Mouse (Mus musculus): ENCODE results near the gene Zfhx3. TPM values are rescaled to one million over a fixed set of nuclear protein-coding genes. Genes with fewer than 3 reads are reported as not detected.

Zfhx3 gene
- polyA plus RNA-seq, 1 experiment from 2014 or later, result 2.4 TPM

DNA sequence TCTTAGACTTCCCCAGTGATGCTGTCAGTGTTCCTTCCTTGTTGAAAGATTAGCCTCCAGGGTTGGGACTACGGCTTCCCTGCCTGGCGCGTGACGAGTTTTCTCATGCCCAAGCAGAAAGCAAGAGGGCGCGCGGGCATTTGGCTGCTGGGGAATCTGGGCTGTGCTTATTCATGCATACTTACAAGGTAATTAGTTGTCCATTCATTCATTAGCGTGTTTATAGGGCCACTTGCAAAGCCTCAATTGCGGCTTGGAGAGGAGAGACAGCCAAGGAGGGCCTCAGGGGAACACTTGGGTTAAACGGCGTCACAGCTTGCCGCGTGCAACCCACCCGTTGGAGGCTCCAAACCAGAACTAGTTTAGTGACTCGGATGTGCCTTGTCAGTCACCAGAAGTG is 44.2 kb downstream of the Zfhx3 start:
- Histone ChIP-seq H3K4me2 (replicated peaks; ENCODE audit: low read depth) (no peak overlapping the region), H3K4me3 (ENCODE audit: low read depth, low read length) (no peak overlapping the region), H3K9ac (ENCODE audit: low read depth, low read length) (no peak overlapping the region), H3K27me3 (replicated peaks; ENCODE audit: control insufficient read depth, insufficient read depth, low read length) (no peaks in the 10 kb centered on the region), H3K27ac (ENCODE audit: low read depth, low read length) (no peak overlapping the region), H3K36me3 (ENCODE audit: control insufficient read depth, insufficient read depth) (no peaks in the 10 kb centered on the region), H3K9me3 (ENCODE audit: control insufficient read depth) (no peaks in the 10 kb centered on the region), H3K4me1 (replicated peaks; ENCODE audit: control insufficient read depth, insufficient read depth, low read length) (no peaks in the 10 kb centered on the region)
- no peak for ATAC-seq
- WGBS, result 84% methylated on average over 15 of the region's 15 CpGs
- TF ChIP-seq CTCF (IDR thresholded peaks at IDR 0.05; ENCODE audit: low read depth), result no peak

DNA sequence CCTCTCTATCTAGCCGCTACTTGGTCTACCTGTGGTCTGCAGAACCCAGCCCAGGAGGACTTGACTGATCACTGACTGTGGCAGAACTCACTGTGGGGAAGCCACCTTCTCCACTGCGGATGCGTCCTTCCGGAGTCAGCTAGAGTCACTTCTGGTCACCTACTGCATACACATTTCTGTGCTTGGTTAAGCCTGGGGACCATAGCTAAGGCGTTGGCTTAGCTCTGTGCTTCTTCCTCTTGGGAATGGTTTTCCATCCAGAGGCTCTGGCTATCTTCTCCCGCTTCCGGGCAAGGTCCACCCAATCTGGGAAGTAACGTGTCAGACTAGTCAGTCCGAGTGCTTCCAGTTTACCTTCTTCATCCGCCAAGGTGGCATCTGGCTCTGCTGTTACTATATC is 56.4 kb downstream of the Zfhx3 start:
- H3K9me3 ChIP-seq (ENCODE audit: control insufficient read depth), result no peaks in the 10 kb centered on the region
- no peaks in the 10 kb centered on the region for H3K36me3 ChIP-seq (ENCODE audit: control insufficient read depth, insufficient read depth)
- ATAC-seq, result no peak
- H3K27me3 ChIP-seq (replicated peaks; ENCODE audit: control insufficient read depth, insufficient read depth, low read length), result no peaks in the 10 kb centered on the region
- H3K4me2 ChIP-seq (replicated peaks; ENCODE audit: low read depth), result no peak overlapping the region
- 68% methylated on average over 10 of the region's 10 CpGs for WGBS
- no peak overlapping the region for H3K4me3 ChIP-seq (ENCODE audit: low read depth, low read length)
- H3K4me1 ChIP-seq (replicated peaks; ENCODE audit: control insufficient read depth, insufficient read depth, low read length), result no peaks in the 10 kb centered on the region
- H3K27ac ChIP-seq (ENCODE audit: low read depth, low read length), result no peak overlapping the region
- no peak for TF ChIP-seq CTCF (IDR thresholded peaks at IDR 0.05; ENCODE audit: low read depth)
- no peak overlapping the region for H3K9ac ChIP-seq (ENCODE audit: low read depth, low read length)

DNA sequence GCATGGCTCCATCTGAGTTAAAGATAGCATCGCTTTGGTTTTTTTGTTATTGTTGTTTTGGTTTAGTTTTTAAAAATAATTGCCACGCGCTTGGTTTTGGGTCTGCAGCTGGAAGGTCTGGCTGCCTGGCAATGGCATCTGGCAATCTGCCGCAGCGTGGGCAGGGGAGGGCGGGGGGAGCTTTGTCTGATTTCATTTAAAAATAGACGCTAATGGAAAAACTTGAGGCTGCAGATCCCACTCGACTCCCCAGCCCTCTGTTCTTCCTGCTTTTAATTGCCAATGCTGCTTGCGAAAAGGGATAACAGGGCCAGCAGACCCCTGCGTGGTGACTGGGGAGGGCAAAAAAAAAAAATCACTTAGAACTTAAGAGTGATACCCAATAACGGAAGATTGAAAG is 69.1 kb downstream of the Zfhx3 start:
- 78% methylated on average over 11 of the region's 11 CpGs for WGBS
- Histone ChIP-seq H3K27me3 (replicated peaks; ENCODE audit: control insufficient read depth, insufficient read depth, low read length) (no peaks in the 10 kb centered on the region), H3K27ac (ENCODE audit: low read depth, low read length) (no peak overlapping the region), H3K36me3 (ENCODE audit: control insufficient read depth, insufficient read depth) (no peaks in the 10 kb centered on the region), H3K4me1 (replicated peaks; ENCODE audit: control insufficient read depth, insufficient read depth, low read length) (no peaks in the 10 kb centered on the region), H3K9me3 (ENCODE audit: control insufficient read depth) (no peaks in the 10 kb centered on the region), H3K4me3 (ENCODE audit: low read depth, low read length) (no peak overlapping the region), H3K4me2 (replicated peaks; ENCODE audit: low read depth) (no peak overlapping the region), H3K9ac (ENCODE audit: low read depth, low read length) (no peak overlapping the region)
- no peak for TF ChIP-seq CTCF (IDR thresholded peaks at IDR 0.05; ENCODE audit: low read depth)
- ATAC-seq, result no peak

DNA sequence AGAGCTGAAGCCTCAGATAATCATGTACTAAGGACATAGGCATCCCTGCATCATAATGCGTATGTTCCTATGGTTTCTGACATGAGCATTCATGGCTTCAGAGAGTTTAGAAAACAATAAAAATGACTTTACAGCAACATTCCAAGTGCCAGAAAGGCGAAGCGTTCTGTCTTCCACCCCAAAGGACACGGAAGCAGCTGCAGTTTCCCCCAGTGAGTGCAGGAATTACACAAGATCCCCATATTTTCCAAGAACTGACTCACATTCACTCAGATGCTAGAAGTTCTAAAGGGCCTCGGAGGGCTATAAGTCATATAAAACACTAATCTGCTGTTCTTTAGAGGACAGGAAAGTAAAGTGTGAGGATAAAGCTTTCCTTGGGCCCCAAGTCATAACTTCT is 75.3 kb downstream of the Zfhx3 start:
- ATAC-seq, result no peak
- Histone ChIP-seq H3K9me3 (ENCODE audit: control insufficient read depth) (no peaks in the 10 kb centered on the region), H3K9ac (ENCODE audit: low read depth, low read length) (no peak overlapping the region), H3K4me3 (ENCODE audit: low read depth, low read length) (no peak overlapping the region), H3K4me2 (replicated peaks; ENCODE audit: low read depth) (no peak overlapping the region), H3K4me1 (replicated peaks; ENCODE audit: control insufficient read depth, insufficient read depth, low read length) (no peaks in the 10 kb centered on the region), H3K27me3 (replicated peaks; ENCODE audit: control insufficient read depth, insufficient read depth, low read length) (no peaks in the 10 kb centered on the region), H3K36me3 (ENCODE audit: control insufficient read depth, insufficient read depth) (no peaks in the 10 kb centered on the region), H3K27ac (ENCODE audit: low read depth, low read length) (no peak overlapping the region)
- no peak for TF ChIP-seq CTCF (IDR thresholded peaks at IDR 0.05; ENCODE audit: low read depth)
- 76% methylated on average over 5 of the region's 5 CpGs for WGBS

DNA sequence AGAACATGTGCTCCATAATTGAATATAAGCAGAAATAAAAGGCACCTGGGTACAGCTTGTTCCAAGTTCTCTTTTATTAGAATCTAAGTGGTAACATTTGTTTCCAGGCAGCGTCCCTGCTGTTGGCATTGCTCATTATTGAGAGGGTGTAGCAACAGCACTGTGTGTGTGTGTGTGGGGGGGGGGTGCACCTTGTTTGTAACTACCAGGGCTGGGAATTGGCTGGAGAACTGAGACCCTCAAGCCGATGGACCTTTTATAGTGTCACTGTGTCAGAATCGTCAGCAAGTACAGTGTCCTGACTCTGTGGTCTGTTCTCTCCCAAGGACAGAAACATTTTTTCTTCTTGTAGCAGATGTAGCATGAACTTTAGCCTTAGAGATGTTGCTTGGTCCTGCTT is 77.2 kb downstream of the Zfhx3 start:
- no peaks in the 10 kb centered on the region for H3K27me3 ChIP-seq (replicated peaks; ENCODE audit: control insufficient read depth, insufficient read depth, low read length)
- ATAC-seq, result no peak
- H3K36me3 ChIP-seq (ENCODE audit: control insufficient read depth, insufficient read depth), result no peaks in the 10 kb centered on the region
- H3K4me1 ChIP-seq (replicated peaks; ENCODE audit: control insufficient read depth, insufficient read depth, low read length), result no peaks in the 10 kb centered on the region
- H3K9ac ChIP-seq (ENCODE audit: low read depth, low read length), result no peak overlapping the region
- no peaks in the 10 kb centered on the region for H3K9me3 ChIP-seq (ENCODE audit: control insufficient read depth)
- no peak overlapping the region for H3K4me3 ChIP-seq (ENCODE audit: low read depth, low read length)
- no peak overlapping the region for H3K4me2 ChIP-seq (replicated peaks; ENCODE audit: low read depth)
- WGBS, result 85% methylated on average over 3 of the region's 3 CpGs
- no peak for TF ChIP-seq CTCF (IDR thresholded peaks at IDR 0.05; ENCODE audit: low read depth)
- no peak overlapping the region for H3K27ac ChIP-seq (ENCODE audit: low read depth, low read length)

DNA sequence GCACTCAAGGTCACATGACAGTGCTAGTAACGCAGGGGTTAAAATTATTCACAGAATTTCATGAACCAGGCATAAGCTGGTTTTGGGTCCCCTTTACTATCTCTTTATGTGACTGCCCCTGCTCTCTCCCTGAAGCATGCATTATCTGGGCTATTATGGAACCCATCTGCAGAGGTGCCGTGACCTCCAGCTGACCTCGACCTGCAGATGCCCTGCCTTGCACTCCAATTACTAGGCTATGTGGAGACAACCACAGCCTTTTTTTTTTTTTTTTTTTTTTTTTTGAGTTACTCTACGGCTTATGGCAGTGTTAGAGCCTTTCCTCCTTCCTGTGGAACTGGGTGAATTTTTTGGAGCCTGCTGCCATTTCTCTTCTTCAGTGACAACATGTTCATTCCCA is 80.0 kb downstream of the Zfhx3 start:
- Histone ChIP-seq H3K4me2 (replicated peaks; ENCODE audit: low read depth) (no peak overlapping the region), H3K9ac (ENCODE audit: low read depth, low read length) (no peak overlapping the region), H3K36me3 (ENCODE audit: control insufficient read depth, insufficient read depth) (no peaks in the 10 kb centered on the region), H3K27ac (ENCODE audit: low read depth, low read length) (no peak overlapping the region), H3K4me3 (ENCODE audit: low read depth, low read length) (no peak overlapping the region), H3K4me1 (replicated peaks; ENCODE audit: control insufficient read depth, insufficient read depth, low read length) (no peaks in the 10 kb centered on the region), H3K9me3 (ENCODE audit: control insufficient read depth) (0 out of 2 replicates have a peak, but pooled peaks cover 3% of the 10 kb centered on the region), H3K27me3 (replicated peaks; ENCODE audit: control insufficient read depth, insufficient read depth, low read length) (no peaks in the 10 kb centered on the region)
- WGBS, result 64% methylated on average over 4 of the region's 4 CpGs
- no peak for ATAC-seq
- no peak for TF ChIP-seq CTCF (IDR thresholded peaks at IDR 0.05; ENCODE audit: low read depth)

DNA sequence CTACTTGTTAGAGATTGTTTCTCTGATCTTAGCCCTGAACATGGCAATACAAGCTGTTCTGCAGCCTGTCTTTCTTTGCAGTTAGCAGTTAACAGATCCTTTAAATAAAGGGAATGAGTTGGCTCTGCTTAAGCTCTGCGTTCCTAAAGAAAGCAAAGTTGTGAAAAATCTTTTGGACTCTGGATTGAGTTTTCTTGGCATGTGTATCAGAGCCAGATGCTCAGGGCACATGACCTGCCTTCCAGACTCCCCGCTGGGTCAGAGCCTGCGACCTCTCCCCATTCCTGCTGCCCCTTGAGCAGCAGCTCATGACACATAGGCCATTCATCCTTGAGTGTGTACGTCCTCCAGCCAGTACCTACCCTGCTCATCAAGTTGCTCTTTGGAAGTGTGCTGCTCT is 81.9 kb downstream of the Zfhx3 start:
- no peak for ATAC-seq
- H3K36me3 ChIP-seq (ENCODE audit: control insufficient read depth, insufficient read depth), result no peaks in the 10 kb centered on the region
- no peak for TF ChIP-seq CTCF (IDR thresholded peaks at IDR 0.05; ENCODE audit: low read depth)

More for the DNA sequence above, 81.9 kb downstream of the Zfhx3 start:
- Histone ChIP-seq H3K4me3 (ENCODE audit: low read depth, low read length) (no peak overlapping the region), H3K27ac (ENCODE audit: low read depth, low read length) (no peak overlapping the region), H3K4me2 (replicated peaks; ENCODE audit: low read depth) (no peak overlapping the region), H3K9ac (ENCODE audit: low read depth, low read length) (no peak overlapping the region), H3K9me3 (ENCODE audit: control insufficient read depth) (0 out of 2 replicates have a peak, but pooled peaks cover 3% of the 10 kb centered on the region), H3K27me3 (replicated peaks; ENCODE audit: control insufficient read depth, insufficient read depth, low read length) (no peaks in the 10 kb centered on the region), H3K4me1 (replicated peaks; ENCODE audit: control insufficient read depth, insufficient read depth, low read length) (no peaks in the 10 kb centered on the region)
- WGBS, result 53% methylated on average over 4 of the region's 4 CpGs

Data from intestine, postnatal 0 days (tissue).